Mouse (Mus musculus): ENCODE results near the gene Trappc13. TPM values are rescaled to one million over a fixed set of nuclear protein-coding genes. Genes with fewer than 3 reads are reported as not detected.

Gene Trappc13
- polyA plus RNA-seq, 1 experiment from 2014 or later, result 21.0 TPM

Other genes starting within 250 kb of the Trappc13 start
- 14.4 and 18.3 TPM in 2 replicates for gene Nln, start 68.9 kb downstream of the Trappc13 start, polyA plus RNA-seq (2015; fragmentation: Nextera tagmentation; extraction: Ambion mirVana)
- gene Sgtb, start 68.7 kb downstream of the Trappc13 start, polyA plus RNA-seq (2015; fragmentation: Nextera tagmentation; extraction: Ambion mirVana), result 0.53 and 0.54 TPM in 2 replicates
- gene Trim23, start 328 bp upstream of the Trappc13 start, polyA plus RNA-seq (2015; fragmentation: Nextera tagmentation; extraction: Ambion mirVana), result 9.1 and 9.6 TPM in 2 replicates
- gene Cenpk, start 50.1 kb upstream of the Trappc13 start, polyA plus RNA-seq (2015; fragmentation: Nextera tagmentation; extraction: Ambion mirVana), result 50.1 and 64.2 TPM in 2 replicates
- gene Ppwd1, start 50.4 kb upstream of the Trappc13 start, polyA plus RNA-seq (2015; fragmentation: Nextera tagmentation; extraction: Ambion mirVana), result 8.4 TPM in 2 replicates
- 0.25 and 0.27 TPM in 2 replicates for gene Adamts6, start 109.4 kb upstream of the Trappc13 start, polyA plus RNA-seq (2015; fragmentation: Nextera tagmentation; extraction: Ambion mirVana)